Mouse (Mus musculus): ENCODE data around the gene Fam222b.

DNA sequence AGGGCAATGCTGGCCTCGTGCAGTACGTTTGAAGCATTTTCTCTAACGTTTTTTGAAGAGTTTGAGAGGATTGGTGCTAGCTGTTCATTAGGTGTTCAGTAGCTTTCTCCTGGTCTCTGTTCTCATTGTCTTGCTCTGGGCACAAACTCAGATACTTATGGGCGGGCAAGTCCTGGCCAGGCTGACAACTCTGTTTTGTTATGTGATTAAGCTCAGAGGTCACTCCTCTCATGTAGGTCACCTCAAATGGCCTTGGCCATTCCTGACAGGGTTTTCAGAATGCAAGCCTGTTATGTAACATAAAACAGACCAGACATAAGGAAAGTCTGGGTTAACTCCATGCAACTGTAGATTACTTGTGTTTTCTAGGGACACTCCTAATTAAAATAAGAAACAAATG, 43.1 kb downstream of the Fam222b start:
- TF ChIP-seq CTCF (IDR thresholded peaks at IDR 0.05; ENCODE audit: insufficient read depth, low read length) (no peak), POLR2A (IDR thresholded peaks at IDR 0.05; ENCODE audit: borderline replicate concordance, extremely low read depth, low read depth, low read length) (no peak)
